Mouse (Mus musculus): ENCODE data around the gene Hoxb2. TPM values are rescaled to one million over a fixed set of nuclear protein-coding genes. Genes with fewer than 3 reads are reported as not detected.

The Hoxb2 gene
- polyA plus RNA-seq, 1 experiment from 2014 or later: 4.0 TPM

GRCm38 (mm10) chr11:96352691-96353521, 2.6 kb downstream of the Hoxb2 start:
- H3K9ac ChIP-seq: peak overlapping the region; percentile 80
- H3K4me1 ChIP-seq (replicated peaks): peaks cover 19% of the 10 kb centered on the region
- under 1% methylated on average over 75 of the region's 75 CpGs for WGBS
- no peaks in the 10 kb centered on the region for H3K9me3 ChIP-seq (replicated peaks)
- H3K27me3 ChIP-seq (replicated peaks): peaks cover 85% of the 10 kb centered on the region
- ATAC-seq (ENCODE audit: insufficient number of reproducible peaks, low FRiP score): peak; percentile 48; the same call in 1 of the 2 replicates
- no peaks in the 10 kb centered on the region for H3K36me3 ChIP-seq
- H3K27ac ChIP-seq (ENCODE audit: poor library complexity, severe bottlenecking): peak overlapping the region; percentile 61
- peak overlapping the region; percentile 55 for H3K4me3 ChIP-seq
- peak overlapping the region; percentile 72 for H3K4me2 ChIP-seq

DNA sequence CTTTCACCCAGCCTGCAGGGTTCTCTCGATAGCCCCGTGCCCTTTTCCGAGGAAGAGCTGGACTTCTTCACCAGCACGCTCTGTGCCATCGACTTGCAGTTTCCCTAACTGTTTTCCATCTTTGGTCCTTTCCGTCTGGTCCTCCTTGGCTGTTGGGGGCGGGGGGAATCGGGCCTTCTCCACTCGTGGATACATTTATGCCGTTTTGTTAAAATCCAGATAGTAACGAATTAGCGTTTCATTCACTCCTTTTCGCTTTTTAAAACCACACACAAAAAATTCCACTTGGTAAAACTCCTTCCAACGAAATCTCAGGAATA, 3.2 kb downstream of the Hoxb2 start:
- Histone ChIP-seq H3K36me3 (no peaks in the 10 kb centered on the region), H3K9me3 (replicated peaks) (no peaks in the 10 kb centered on the region), H3K4me2 (peak overlapping the region; percentile 72), H3K9ac (peak overlapping the region; percentile 80), H3K27ac (ENCODE audit: poor library complexity, severe bottlenecking) (peak overlapping the region; percentile 61; the same call in 1 of the 2 replicates), H3K27me3 (replicated peaks) (peaks cover 83% of the 10 kb centered on the region), H3K4me3 (peak overlapping the region; percentile 55), H3K4me1 (replicated peaks) (peaks cover 19% of the 10 kb centered on the region)
- no peak for ATAC-seq (ENCODE audit: insufficient number of reproducible peaks, low FRiP score)
- WGBS: 1% methylated on average over 14 of the region's 14 CpGs

DNA sequence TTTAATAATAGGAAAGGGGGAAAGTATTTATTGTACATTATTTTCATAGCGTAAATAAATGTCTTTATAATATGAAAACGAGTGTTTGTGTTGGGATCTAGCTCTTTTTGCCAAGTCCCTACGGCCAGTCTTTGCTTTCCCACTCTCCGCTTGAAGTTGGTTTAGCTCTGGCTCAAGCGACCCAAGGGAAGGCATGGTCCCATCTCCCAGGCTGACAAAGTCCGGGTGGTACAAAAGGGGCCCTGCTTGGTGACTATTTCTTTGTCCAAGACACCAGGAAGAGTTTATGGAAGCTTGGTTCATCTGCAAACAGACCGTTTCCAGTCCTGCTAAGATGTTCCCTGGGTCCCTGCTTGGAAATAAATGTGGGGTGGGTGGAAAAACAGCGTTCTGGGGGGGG, 3.6 kb downstream of the Hoxb2 start:
- peak overlapping the region; percentile 16; the same call in 1 of the 2 replicates for H3K27ac ChIP-seq (ENCODE audit: poor library complexity, severe bottlenecking)
- no peaks in the 10 kb centered on the region for H3K36me3 ChIP-seq
- peak overlapping the region; percentile 31; the same call in 1 of the 2 replicates for H3K9ac ChIP-seq
- H3K27me3 ChIP-seq (replicated peaks): peaks cover 81% of the 10 kb centered on the region
- ATAC-seq (ENCODE audit: insufficient number of reproducible peaks, low FRiP score): no peak
- H3K4me2 ChIP-seq: peak overlapping the region; percentile 62
- H3K9me3 ChIP-seq (replicated peaks): no peaks in the 10 kb centered on the region
- H3K4me3 ChIP-seq: peak overlapping the region; percentile 32
- 18% methylated on average over 8 of the region's 8 CpGs for whole genome bisulfite sequencing
- peaks cover 19% of the 10 kb centered on the region for H3K4me1 ChIP-seq (replicated peaks)

DNA sequence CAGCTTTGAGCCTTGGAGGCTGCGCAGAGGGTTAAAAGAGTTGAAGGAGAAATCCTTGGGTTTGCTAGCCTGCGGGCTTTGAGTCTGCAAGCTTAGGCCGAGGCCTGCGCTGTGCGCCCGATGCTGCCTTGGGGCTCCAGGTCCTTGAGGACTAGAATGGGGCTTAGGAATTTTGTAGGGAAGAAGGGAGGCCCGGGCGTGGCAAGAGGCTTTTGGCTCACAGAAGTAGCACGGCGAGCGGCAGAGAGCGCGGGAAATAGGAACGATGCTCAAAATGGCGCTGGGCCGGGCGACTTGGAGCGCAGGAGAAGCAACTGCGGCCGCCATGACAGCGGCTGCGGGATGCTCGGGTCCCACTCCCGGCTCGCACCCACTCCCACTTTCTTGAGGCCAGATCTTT, 4.1 kb downstream of the Hoxb2 start:
- H3K9me3 ChIP-seq (replicated peaks): no peaks in the 10 kb centered on the region
- H3K27me3 ChIP-seq (replicated peaks): peaks cover 79% of the 10 kb centered on the region
- H3K4me1 ChIP-seq (replicated peaks): peaks cover 19% of the 10 kb centered on the region
- H3K36me3 ChIP-seq: no peaks in the 10 kb centered on the region
- peak overlapping the region; percentile 32 for H3K4me3 ChIP-seq
- peak overlapping the region; percentile 16; the same call in 1 of the 2 replicates for H3K27ac ChIP-seq (ENCODE audit: poor library complexity, severe bottlenecking)
- peak overlapping the region; percentile 31; the same call in 1 of the 2 replicates for H3K9ac ChIP-seq
- ATAC-seq (ENCODE audit: insufficient number of reproducible peaks, low FRiP score): no peak
- 2% methylated on average over 25 of the region's 25 CpGs for WGBS
- peak overlapping the region; percentile 62 for H3K4me2 ChIP-seq

GRCm38 (mm10) chr11:96354801-96355311, 4.5 kb downstream of the Hoxb2 start:
- Histone ChIP-seq H3K9me3 (replicated peaks) (0 out of 2 replicates have a peak, but pooled peaks cover 4% of the 10 kb centered on the region), H3K27ac (ENCODE audit: poor library complexity, severe bottlenecking) (peak overlapping the region; percentile 16; the same call in 1 of the 2 replicates), H3K4me3 (peak overlapping the region; percentile 32), H3K4me1 (replicated peaks) (peaks cover 15% of the 10 kb centered on the region), H3K4me2 (peak overlapping the region; percentile 62), H3K9ac (peak overlapping the region; percentile 31; the same call in 1 of the 2 replicates), H3K27me3 (replicated peaks) (peaks cover 79% of the 10 kb centered on the region), H3K36me3 (no peaks in the 10 kb centered on the region)
- ATAC-seq (ENCODE audit: insufficient number of reproducible peaks, low FRiP score): no peak
- 12% methylated on average over 9 of the region's 9 CpGs for WGBS

GRCm38 (mm10) chr11:96363807-96364206, 13.5 kb downstream of the Hoxb2 start:
- no peak overlapping the region for H3K27ac ChIP-seq (ENCODE audit: poor library complexity, severe bottlenecking)
- no peak for ATAC-seq (ENCODE audit: insufficient number of reproducible peaks, low FRiP score)
- peaks cover 78% of the 10 kb centered on the region for H3K27me3 ChIP-seq (replicated peaks)
- H3K4me2 ChIP-seq: no peak overlapping the region
- WGBS: 9% methylated on average over 5 of the region's 5 CpGs
- peaks cover 4% of the 10 kb centered on the region; the same call in 1 of the 2 replicates for H3K4me1 ChIP-seq (replicated peaks)
- no peak overlapping the region for H3K9ac ChIP-seq
- H3K9me3 ChIP-seq (replicated peaks): 0 out of 2 replicates have a peak, but pooled peaks cover 4% of the 10 kb centered on the region
- H3K36me3 ChIP-seq: no peaks in the 10 kb centered on the region
- no peak overlapping the region for H3K4me3 ChIP-seq

- Histone ChIP-seq H3K9me3 (replicated peaks) (no peaks in the 10 kb centered on the region), H3K27ac (ENCODE audit: poor library complexity, severe bottlenecking) (no peak within 1 kb of the TSS), H3K4me3 (peak within 1 kb of the TSS; percentile 4; the same call in 1 of the 2 replicates), H3K27me3 (replicated peaks) (peaks cover 89% of the 10 kb centered on the region), H3K4me2 (peak within 1 kb of the TSS; percentile 20), H3K36me3 (no peaks in the 10 kb centered on the region), H3K4me1 (replicated peaks) (peaks cover 4% of the 10 kb centered on the region; the same call in 1 of the 2 replicates), H3K9ac (no peak within 1 kb of the TSS)
- ATAC-seq (ENCODE audit: insufficient number of reproducible peaks, low FRiP score): no peak
- WGBS: 4% methylated on average over 26 of the region's 26 CpGs
Measured at GRCm38 (mm10) chr11:96365441-96366091, 15.2 kb downstream of the Hoxb2 start, which contains the start of gene Hoxb1. Gene Hoxb1, plus strand, starts transcription at chr11:96365752.

GRCm38 (mm10) chr11:96366092-96367041, 16.0 kb downstream of the Hoxb2 start:
- H3K9me3 ChIP-seq (replicated peaks): no peaks in the 10 kb centered on the region
- ATAC-seq (ENCODE audit: insufficient number of reproducible peaks, low FRiP score): 0 out of 2 replicates have a peak, but pooled peaks have one; percentile 25
- peaks cover 95% of the 10 kb centered on the region for H3K27me3 ChIP-seq (replicated peaks)
- peaks cover 4% of the 10 kb centered on the region; the same call in 1 of the 2 replicates for H3K4me1 ChIP-seq (replicated peaks)
- H3K4me2 ChIP-seq: peak overlapping the region; percentile 20
- H3K9ac ChIP-seq: no peak overlapping the region
- no peaks in the 10 kb centered on the region for H3K36me3 ChIP-seq
- WGBS: 1% methylated on average over 47 of the region's 47 CpGs
- H3K4me3 ChIP-seq: peak overlapping the region; percentile 4; the same call in 1 of the 2 replicates
- no peak overlapping the region for H3K27ac ChIP-seq (ENCODE audit: poor library complexity, severe bottlenecking)

DNA sequence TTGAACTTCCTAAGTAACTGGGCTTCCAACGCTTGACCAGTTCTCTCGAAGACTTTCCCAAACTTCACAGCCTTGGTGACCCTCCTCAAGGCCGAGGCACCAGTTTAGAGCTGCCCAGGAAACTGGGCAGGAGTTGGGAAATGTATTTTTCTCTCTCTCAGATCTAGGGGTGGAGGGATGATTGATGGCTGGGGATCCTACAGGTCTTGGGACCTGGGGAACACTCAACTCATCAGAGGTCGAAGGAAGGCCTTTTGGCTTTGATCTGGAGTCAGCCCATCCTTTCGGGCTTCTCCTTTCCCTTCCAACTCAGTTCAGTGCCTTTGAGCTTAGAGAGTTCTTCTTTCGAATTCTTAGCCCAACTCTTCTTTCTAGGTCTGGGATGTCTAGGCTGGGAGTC, 16.8 kb downstream of the Hoxb2 start:
- H3K9ac ChIP-seq: no peak overlapping the region
- no peak overlapping the region for H3K27ac ChIP-seq (ENCODE audit: poor library complexity, severe bottlenecking)
- no peak overlapping the region for H3K4me3 ChIP-seq
- peaks cover 95% of the 10 kb centered on the region for H3K27me3 ChIP-seq (replicated peaks)
- H3K36me3 ChIP-seq: no peaks in the 10 kb centered on the region
- no peaks in the 10 kb centered on the region for H3K9me3 ChIP-seq (replicated peaks)
- H3K4me1 ChIP-seq (replicated peaks): peaks cover 4% of the 10 kb centered on the region; the same call in 1 of the 2 replicates
- no peak for ATAC-seq (ENCODE audit: insufficient number of reproducible peaks, low FRiP score)
- 32% methylated on average over 6 of the region's 6 CpGs for WGBS
- no peak overlapping the region for H3K4me2 ChIP-seq

DNA sequence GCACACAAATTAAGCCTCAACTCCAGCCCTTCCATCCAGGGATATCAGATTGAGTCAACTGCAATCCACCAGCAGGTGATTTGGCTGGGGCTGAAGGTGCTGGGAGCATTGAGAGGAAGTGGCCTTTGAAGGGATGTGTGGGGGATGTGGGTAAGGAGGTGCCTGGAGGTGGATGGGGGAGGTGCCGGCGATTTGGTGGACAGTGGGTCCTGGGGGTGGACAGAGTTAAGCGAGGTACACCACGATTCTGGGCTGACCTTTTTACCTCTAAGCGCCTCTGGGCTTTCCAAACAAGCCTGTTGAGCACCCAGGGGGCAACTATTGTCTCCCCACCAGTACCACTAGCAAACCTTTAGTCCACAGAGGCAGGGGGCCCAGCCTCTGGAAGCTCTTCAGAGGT, 18.4 kb downstream of the Hoxb2 start:
- WGBS: 17% methylated on average over 5 of the region's 5 CpGs
- no peak for ATAC-seq (ENCODE audit: insufficient number of reproducible peaks, low FRiP score)
- H3K27me3 ChIP-seq (replicated peaks): peaks cover 97% of the 10 kb centered on the region

More for the DNA sequence above, 18.4 kb downstream of the Hoxb2 start:
- Histone ChIP-seq H3K9ac (no peak overlapping the region), H3K4me2 (no peak overlapping the region), H3K27ac (ENCODE audit: poor library complexity, severe bottlenecking) (no peak overlapping the region), H3K4me1 (replicated peaks) (peaks cover 8% of the 10 kb centered on the region; the same call in 1 of the 2 replicates), H3K4me3 (no peak overlapping the region), H3K9me3 (replicated peaks) (no peaks in the 10 kb centered on the region), H3K36me3 (no peaks in the 10 kb centered on the region)

All from heart, embryonic 12.5 days (tissue).